In the genomic region with DNA sequence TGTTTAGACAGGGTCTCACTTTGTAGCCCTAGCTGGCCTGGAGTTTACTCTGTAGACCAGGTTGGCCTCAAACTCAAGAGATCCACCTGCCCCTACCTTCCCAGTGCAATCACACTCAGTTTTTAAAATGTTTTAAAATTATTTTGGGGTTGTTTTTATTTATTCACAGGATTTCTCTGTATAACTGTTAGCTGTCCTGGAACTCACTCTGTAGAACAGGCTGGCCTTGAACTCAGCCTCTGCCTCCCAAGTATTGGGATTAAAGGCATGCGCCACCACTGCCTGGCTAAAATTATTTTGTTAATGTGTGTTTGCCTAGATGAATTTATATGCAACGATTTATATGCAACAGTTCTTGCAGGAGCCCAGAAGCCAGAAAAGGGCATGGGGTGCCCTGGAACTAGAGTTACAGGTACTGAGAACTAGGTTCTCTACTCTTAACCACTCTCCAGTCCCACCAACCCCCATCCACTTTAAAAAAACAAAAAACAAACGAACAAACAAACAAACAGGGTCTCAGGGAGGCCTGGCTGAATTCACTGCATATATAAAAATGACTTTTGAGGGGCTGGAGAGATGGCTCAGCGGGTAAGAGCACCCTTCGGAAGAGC, we compare ENCODE assay signal across 8 mouse cellular contexts. TPM values are rescaled to one million over a fixed set of nuclear protein-coding genes. Genes with fewer than 3 reads are reported as not detected.
DNase-seq lines count a peak whose midpoint lies in the region; ATAC-seq lines count a peak whose summit lies in the region.

No protein-coding gene starts in this region.

- DNase-seq in kidney, postnatal 10 days: peak; percentile 11
- DNase-seq in kidney, postnatal 36 days: no peak
- DNase-seq in limb, embryonic 10.5 days (ENCODE audit: low spot score): peak; percentile 43
- no peak for DNase-seq in c-Kit-positive CD71-positive TER-119-positive erythroid progenitor cells, embryonic 14.5 days (ENCODE audit: low spot score)
- no peak for DNase-seq in urinary bladder, postnatal 14 days (ENCODE audit: low spot score)
- DNase-seq in layer of hippocampus, adult 9-10 months (ENCODE audit: low spot score): no peak

- H3K9me3 ChIP-seq in embryonic facial prominence, embryonic 12.5 days: no peaks in the 10 kb centered on the region
- H3K9me3 ChIP-seq in limb, embryonic 10.5 days (replicated peaks): no peaks in the 10 kb centered on the region
- no peaks in the 10 kb centered on the region for H3K9me3 ChIP-seq in neural tube, embryonic 14.5 days (ENCODE audit: control insufficient read depth, low read length)

- H3K9ac ChIP-seq in embryonic facial prominence, embryonic 12.5 days: no peak overlapping the region
- no peak overlapping the region for H3K9ac ChIP-seq in neural tube, embryonic 14.5 days (replicated peaks; ENCODE audit: low read depth, low read length)

- H3K4me2 ChIP-seq in embryonic facial prominence, embryonic 12.5 days (replicated peaks): no peak overlapping the region; the same call in 1 of the 2 replicates
- H3K4me2 ChIP-seq in neural tube, embryonic 14.5 days (ENCODE audit: low read depth, low read length): peak overlapping the region; percentile 78

- H3K36me3 ChIP-seq in embryonic facial prominence, embryonic 12.5 days: peaks cover 16% of the 10 kb centered on the region
- peaks cover 23% of the 10 kb centered on the region for H3K36me3 ChIP-seq in limb, embryonic 10.5 days
- H3K36me3 ChIP-seq in neural tube, embryonic 14.5 days (ENCODE audit: control insufficient read depth, insufficient read depth, low read length): peaks cover 9% of the 10 kb centered on the region

- H3K27me3 ChIP-seq in embryonic facial prominence, embryonic 12.5 days: no peaks in the 10 kb centered on the region
- H3K27me3 ChIP-seq in limb, embryonic 10.5 days (ENCODE audit: low read depth, poor library complexity, severe bottlenecking): no peaks in the 10 kb centered on the region
- no peaks in the 10 kb centered on the region for H3K27me3 ChIP-seq in neural tube, embryonic 14.5 days (ENCODE audit: control insufficient read depth, insufficient read depth, low read length)

- no peak overlapping the region for H3K4me3 ChIP-seq in embryonic facial prominence, embryonic 12.5 days
- 0 out of 2 replicates have a peak overlapping the region, but pooled peaks have one; percentile 1 for H3K4me3 ChIP-seq in limb, embryonic 10.5 days
- peak overlapping the region; percentile 25; the same call in 1 of the 2 replicates for H3K4me3 ChIP-seq in neural tube, embryonic 14.5 days (ENCODE audit: low read depth, low read length)

- ATAC-seq in embryonic facial prominence, embryonic 12.5 days (ENCODE audit: insufficient number of reproducible peaks, insufficient read depth, low FRiP score, low TSS enrichment): no peak
- ATAC-seq in neural tube, embryonic 14.5 days (ENCODE audit: low read depth): no peak

- H3K4me1 ChIP-seq in embryonic facial prominence, embryonic 12.5 days: peaks cover 7% of the 10 kb centered on the region
- H3K4me1 ChIP-seq in limb, embryonic 10.5 days: peaks cover 11% of the 10 kb centered on the region
- H3K4me1 ChIP-seq in neural tube, embryonic 14.5 days (ENCODE audit: control insufficient read depth, insufficient read depth, low read length): peaks cover 9% of the 10 kb centered on the region; the same call in 1 of the 2 replicates

- 0 out of 2 replicates have a peak overlapping the region, but pooled peaks have one; percentile 54 for H3K27ac ChIP-seq in embryonic facial prominence, embryonic 12.5 days
- no peak overlapping the region for H3K27ac ChIP-seq in limb, embryonic 10.5 days
- no peak overlapping the region for H3K27ac ChIP-seq in neural tube, embryonic 14.5 days (ENCODE audit: low read depth, low read length)

- WGBS in embryonic facial prominence, embryonic 12.5 days: 49% methylated on average over 5 of the region's 5 CpGs
- 63% methylated on average over 5 of the region's 5 CpGs for WGBS in limb, embryonic 10.5 days
- 57% methylated on average over 5 of the region's 5 CpGs for WGBS in neural tube, embryonic 14.5 days

RNA-seq across cellular contexts. Expression of a gene that starts 3.9 kb away (rescaled TPM):
- 3,148 and 3,183 TPM in 2 replicates for polyA plus RNA-seq in embryonic facial prominence, embryonic 12.5 days (2016; fragmentation: Nextera tagmentation; extraction: Ambion mirVana)
- polyA plus RNA-seq in limb, embryonic 10.5 days (2016; fragmentation: Nextera tagmentation; extraction: Ambion mirVana): 3,099 and 3,197 TPM in 2 replicates
- polyA plus RNA-seq in neural tube, embryonic 14.5 days (2014; fragmentation: Nextera tagmentation; extraction: Ambion mirVana): 4,176 and 4,177 TPM in 2 replicates

RNA-seq across cellular contexts. Expression of a gene that starts 16.9 kb away (rescaled TPM):
- 0.61 and 0.78 TPM in 2 replicates for polyA plus RNA-seq in embryonic facial prominence, embryonic 12.5 days (2016; fragmentation: Nextera tagmentation; extraction: Ambion mirVana)
- polyA plus RNA-seq in limb, embryonic 10.5 days (2016; fragmentation: Nextera tagmentation; extraction: Ambion mirVana): 0.35 and 0.74 TPM in 2 replicates
- 0.63 and 1.7 TPM in 2 replicates for polyA plus RNA-seq in neural tube, embryonic 14.5 days (2014; fragmentation: Nextera tagmentation; extraction: Ambion mirVana)

RNA-seq across cellular contexts. Expression of a gene that starts 34.1 kb away (rescaled TPM):
- polyA plus RNA-seq in embryonic facial prominence, embryonic 12.5 days (2016; fragmentation: Nextera tagmentation; extraction: Ambion mirVana): 44.6 and 48.3 TPM in 2 replicates
- 34.2 and 40.6 TPM in 2 replicates for polyA plus RNA-seq in limb, embryonic 10.5 days (2016; fragmentation: Nextera tagmentation; extraction: Ambion mirVana)
- polyA plus RNA-seq in neural tube, embryonic 14.5 days (2014; fragmentation: Nextera tagmentation; extraction: Ambion mirVana): 74.8 and 86.8 TPM in 2 replicates

Comparison
In these comparisons a context has a peak if more than half of its experiments do, and no peak if none do; other contexts are left out.
1. DNase-seq: peak in kidney, postnatal 10 days (single experiment) and limb, embryonic 10.5 days (single experiment); none in kidney, postnatal 36 days (0 of 2), c-Kit-positive CD71-positive TER-119-positive erythroid progenitor cells, embryonic 14.5 days (single experiment), urinary bladder, postnatal 14 days (single experiment) and layer of hippocampus, adult 9-10 months (single experiment).